Mouse (Mus musculus) CH12.LX (cell line): Measurements from ENCODE around the gene Zfp771.

ENCODE experiments used
- GABPA ChIP-seq: IDR thresholded peaks from 2 replicates; pipeline ENCODE4 v1.6.1; 2012; ENCODE audit warnings: low read depth, low read length, improper control_type of control experiment, inconsistent platforms; ENCODE audit not compliant: insufficient replicate concordance
- JUN ChIP-seq: IDR thresholded peaks from 2 replicates; pipeline ENCODE4 v1.6.1; 2011; ENCODE audit warnings: low read depth, mild to moderate bottlenecking, low read length, improper control_type of control experiment, moderate library complexity; ENCODE audit not compliant: insufficient read depth
- MAX ChIP-seq: IDR thresholded peaks from 2 replicates; pipeline ENCODE4 v1.6.1; 2011; ENCODE audit warnings: low read length, improper control_type of control experiment

DNA sequence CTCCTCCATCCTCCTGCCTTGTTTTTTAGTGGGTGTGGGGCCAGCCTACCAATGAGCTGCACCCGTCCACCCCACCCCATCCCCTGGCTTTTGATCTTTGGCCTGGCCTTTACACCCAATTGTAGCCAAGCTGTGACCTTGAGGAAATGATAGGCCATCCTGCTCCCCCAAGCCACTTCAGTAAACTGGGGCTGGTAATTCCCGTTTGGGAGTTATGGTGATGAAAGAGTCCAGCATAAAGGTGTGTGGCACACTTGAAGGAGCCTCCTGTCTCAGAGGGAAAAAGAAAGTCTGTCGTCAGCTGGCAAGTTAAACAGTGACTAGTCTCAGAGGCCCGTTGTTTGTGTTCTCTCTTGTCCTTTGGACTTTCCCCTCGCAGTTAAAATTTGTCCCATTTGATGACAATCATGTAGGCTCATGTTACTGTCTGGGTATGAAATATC is 32.5 kb downstream of the Zfp771 start:
- TF ChIP-seq GABPA: no peak
- no peak for TF ChIP-seq JUN
- 0 out of 2 replicates have a peak, but pooled peaks have one; percentile 2 for TF ChIP-seq MAX
